Mouse (Mus musculus) bone marrow macrophage, adult 2 months (primary cell): ENCODE measurements around the gene Efhd2.

Experiments
- CTCF ChIP-seq: IDR thresholded peaks from 2 replicates; pipeline ENCODE4 v1.5.1; 2012; ENCODE audit warnings: low read depth, mild to moderate bottlenecking, low read length, moderate library complexity
- POLR2A ChIP-seq: IDR thresholded peaks from 2 replicates; pipeline ENCODE4 v1.6.1; 2012; ENCODE audit warnings: mild to moderate bottlenecking, low read depth, low read length, borderline replicate concordance

- TF ChIP-seq CTCF (no peak), POLR2A (no peak)
These were observed 564 bp downstream of the Efhd2 start for GRCm38 (mm10) chr4:141874111-141874600.
